Mouse (Mus musculus) mouse trophoblast stem cell (cell line): ENCODE measurements around the gene Ip6k3.

Experiments used
- in situ Hi-C, 2 experiments: fragments of 300-500 bp; cut with MseI, MboI; formaldehyde crosslinking; loops; 2 replicates in 1 of 2; 3 replicates in 1 of 2; pipeline ENCODE4 v1.15.1; 2025

Gene Ip6k3

GRCm38 (mm10) chr17:27167545-27167944 lies at the start of gene Ip6k3:
TSS of gene Ip6k3 (minus strand) at chr17:27167795.
- in situ Hi-C loops, result loop anchor here in 1 of 2 experiments (10.0 kb wide), 1 partner anchor 327 kb away; no protein-coding TSS in a partner anchor

GRCm38 (mm10) chr17:27212768-27213525 lies 45.4 kb upstream of the Ip6k3 start:
- in situ Hi-C loops, result loop anchor here in 1 of 2 experiments (5.0 kb wide), 1 partner anchor 114 kb away; no protein-coding TSS in a partner anchor

GRCm38 (mm10) chr17:27212006-27212405 lies 44.4 kb upstream of the Ip6k3 start:
- in situ Hi-C loops, result loop anchor here in 1 of 2 experiments (5.0 kb wide), 1 partner anchor 115 kb away; no protein-coding TSS in a partner anchor

- in situ Hi-C loops, result loop anchor here in 1 of 2 experiments (5.0 kb wide), 1 partner anchor 125 kb away; no protein-coding TSS in a partner anchor
Observed at GRCm38 (mm10) chr17:27207113-27207707, 39.6 kb upstream of the Ip6k3 start.

- in situ Hi-C loops, result no loop called here
Observed at GRCm38 (mm10) chr17:27204075-27204909, 36.7 kb upstream of the Ip6k3 start, which contains the start of gene Lemd2. TSS of gene Lemd2 (minus strand) at chr17:27204469.

- in situ Hi-C loops, result no loop called here
Observed at GRCm38 (mm10) chr17:27203358-27204074, 35.9 kb upstream of the Ip6k3 start.

- in situ Hi-C loops, result no loop called here
Observed at GRCm38 (mm10) chr17:27202919-27203357, 35.3 kb upstream of the Ip6k3 start.

GRCm38 (mm10) chr17:27201981-27202380 lies 34.4 kb upstream of the Ip6k3 start:
- in situ Hi-C loops, result no loop called here

- in situ Hi-C loops, result no loop called here
Observed at GRCm38 (mm10) chr17:27200801-27201200, 33.2 kb upstream of the Ip6k3 start.

- in situ Hi-C loops, result no loop called here
Observed at GRCm38 (mm10) chr17:27199864-27200263, 32.3 kb upstream of the Ip6k3 start.

GRCm38 (mm10) chr17:27199205-27199604 lies 31.6 kb upstream of the Ip6k3 start:
- in situ Hi-C loops, result no loop called here

GRCm38 (mm10) chr17:27196206-27196605 lies 28.6 kb upstream of the Ip6k3 start:
- in situ Hi-C loops, result no loop called here

GRCm38 (mm10) chr17:27194258-27195185 lies 26.9 kb upstream of the Ip6k3 start:
- in situ Hi-C loops, result no loop called here

GRCm38 (mm10) chr17:27191804-27192203 lies 24.2 kb upstream of the Ip6k3 start:
- in situ Hi-C loops, result no loop called here

GRCm38 (mm10) chr17:27191189-27191588 lies 23.6 kb upstream of the Ip6k3 start:
- in situ Hi-C loops, result no loop called here

GRCm38 (mm10) chr17:27189640-27190216 lies 22.1 kb upstream of the Ip6k3 start:
- in situ Hi-C loops, result no loop called here

GRCm38 (mm10) chr17:27188883-27189282 lies 21.3 kb upstream of the Ip6k3 start:
- in situ Hi-C loops, result no loop called here

- in situ Hi-C loops, result no loop called here
Observed at GRCm38 (mm10) chr17:27187059-27187458, 19.5 kb upstream of the Ip6k3 start.

- in situ Hi-C loops, result no loop called here
Observed at GRCm38 (mm10) chr17:27186068-27186467, 18.5 kb upstream of the Ip6k3 start.
